Mouse (Mus musculus) lung, postnatal 0 days (tissue): ENCODE data around the gene Sec16b.

Experiments used
- CTCF ChIP-seq: IDR thresholded peaks from 2 replicates; pipeline ENCODE4 v1.5.1; 2016; ENCODE audit warnings: antibody characterized with exemption, mild to moderate bottlenecking
- EP300 ChIP-seq: IDR thresholded peaks from 2 replicates; pipeline ENCODE4 v1.6.1; 2016; ENCODE audit warnings: antibody characterized with exemption, mild to moderate bottlenecking, control low read depth

- TF ChIP-seq EP300 (no peak), CTCF (no peak)
These were observed 35.7 kb upstream of the Sec16b start for GRCm38 (mm10) chr1:157470761-157471386.
